Mouse (Mus musculus) fat pad, adult 2 months (tissue): Measurements from ENCODE around the gene Ankrd6.
"Not testable (repeated sequence)": the region's sequence is repeated elsewhere in the genome, so short reads cannot be mapped to it uniquely, and the experiment has no call there.

Source experiments
- DNase-seq: peaks from one replicate; pipeline ENCODE4 v3.0.0-alpha.2; 2011; ENCODE audit warnings: low read depth, low spot score; ENCODE audit errors: extremely low read depth

Gene Ankrd6

DNA sequence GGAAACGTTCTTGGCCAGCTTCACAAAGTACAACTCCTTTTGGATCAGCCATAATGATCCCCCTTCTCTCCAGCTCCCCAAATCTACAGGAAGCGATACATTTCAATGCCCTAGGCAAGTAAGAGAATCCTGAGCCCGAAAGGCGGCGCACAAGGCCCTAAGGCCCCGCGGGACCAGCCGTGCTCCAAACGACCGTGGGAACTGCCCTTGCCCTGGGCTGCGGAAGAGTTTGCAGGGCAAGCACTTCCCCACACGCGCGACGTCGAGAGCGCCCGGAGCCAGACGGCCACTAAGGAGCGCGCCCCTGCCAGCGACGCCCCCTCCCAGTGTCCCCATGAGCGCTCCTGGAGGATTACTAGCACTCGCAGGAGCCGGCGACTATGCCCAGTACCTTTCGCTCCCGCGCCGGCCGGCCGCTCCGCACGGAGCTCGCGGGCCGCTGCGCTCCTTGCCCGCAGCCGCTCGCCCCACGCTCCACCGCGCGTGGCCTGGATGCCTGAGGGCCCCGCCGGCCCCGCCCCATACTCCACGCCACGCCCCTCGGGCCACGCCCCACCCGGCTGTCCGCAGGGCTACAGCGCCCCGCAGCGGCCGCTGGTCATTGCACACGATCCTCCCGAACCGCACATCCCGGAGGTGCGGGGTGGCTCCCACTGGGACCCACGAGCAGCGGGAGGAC, at the start of gene Ankrd6:
Ankrd6 (minus strand) TSS at position 486 of the 679 bp plus-strand sequence.
- DNase-seq, result no peak

DNA sequence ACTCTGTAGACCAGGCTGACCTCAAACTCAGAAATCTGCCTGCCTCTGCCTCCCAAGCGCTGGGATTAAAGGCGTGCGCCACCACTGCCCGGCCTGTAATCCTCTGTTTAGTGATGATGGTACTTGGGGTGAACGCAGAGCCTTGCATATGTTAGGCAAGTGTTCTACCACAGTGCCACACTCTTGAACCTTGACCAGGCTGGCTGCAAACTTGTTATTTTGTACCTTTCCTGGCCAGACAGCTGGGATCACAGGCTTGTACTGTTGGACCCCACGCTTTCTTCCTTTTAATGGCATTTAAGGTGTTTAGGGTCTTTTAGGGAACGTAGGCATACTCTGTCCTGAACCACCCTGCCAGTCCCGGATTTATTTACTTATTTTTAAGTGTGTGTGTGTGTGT, 48.4 kb upstream of the Ankrd6 start:
- no peak for DNase-seq

DNA sequence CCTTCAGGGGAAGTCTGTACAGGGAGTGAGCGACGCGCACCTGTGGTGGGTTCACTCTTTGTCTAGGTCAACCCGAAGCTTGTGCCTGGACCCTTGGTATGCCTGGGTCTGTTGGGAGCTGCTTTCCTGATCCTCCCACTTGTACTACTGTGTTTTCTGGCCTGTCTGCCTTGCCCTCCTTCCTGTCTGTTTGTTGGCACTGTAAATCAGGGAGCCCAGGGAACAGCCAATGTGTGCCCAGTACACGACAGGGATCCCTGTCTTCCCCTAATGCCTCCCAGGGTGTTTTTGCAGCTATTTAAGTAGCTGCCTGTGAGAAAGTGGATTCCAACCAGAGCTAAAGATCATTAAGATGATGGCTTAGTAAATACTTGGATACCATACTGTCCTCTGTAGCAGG, 46.9 kb upstream of the Ankrd6 start:
- no peak for DNase-seq

DNA sequence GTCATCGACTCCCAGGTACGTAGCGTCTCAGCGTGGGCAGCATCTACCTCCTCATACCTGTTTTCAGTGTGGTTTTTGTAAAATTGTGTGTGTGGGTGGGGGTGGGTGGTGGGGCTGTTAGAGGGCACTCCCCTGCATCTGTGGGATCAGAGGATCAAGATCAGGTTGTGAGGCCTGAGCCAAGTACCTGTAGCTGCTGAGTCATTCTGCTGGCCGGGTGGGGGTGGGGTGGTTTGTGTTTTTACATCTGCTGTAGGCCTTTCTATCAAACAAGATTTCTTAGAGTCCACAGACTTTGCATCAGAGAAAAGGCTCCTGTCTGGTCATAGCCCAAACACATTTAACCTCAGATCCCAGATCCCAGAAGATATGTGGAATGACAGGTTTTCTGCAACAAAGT, 45.4 kb upstream of the Ankrd6 start:
- no peak for DNase-seq

DNA sequence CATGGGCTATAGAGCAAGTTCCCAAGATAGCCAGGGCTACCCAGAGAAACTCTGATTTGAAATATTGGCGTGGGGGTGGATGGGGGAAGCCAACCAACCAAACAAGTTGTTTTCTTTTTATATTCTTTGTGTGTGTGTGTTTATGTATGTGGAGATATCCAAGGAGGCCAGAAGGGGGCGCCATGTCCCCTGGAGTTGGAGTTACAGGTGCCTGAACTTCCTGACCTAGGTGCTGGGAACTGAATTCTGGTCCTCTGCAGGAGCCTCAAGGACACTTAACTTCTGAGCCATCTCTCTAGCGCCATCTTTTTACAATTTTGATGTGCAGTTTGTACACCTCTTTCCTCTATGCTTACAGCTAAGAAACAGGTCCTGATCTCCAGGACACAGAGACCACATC, 43.5 kb upstream of the Ankrd6 start:
- no peak for DNase-seq

DNA sequence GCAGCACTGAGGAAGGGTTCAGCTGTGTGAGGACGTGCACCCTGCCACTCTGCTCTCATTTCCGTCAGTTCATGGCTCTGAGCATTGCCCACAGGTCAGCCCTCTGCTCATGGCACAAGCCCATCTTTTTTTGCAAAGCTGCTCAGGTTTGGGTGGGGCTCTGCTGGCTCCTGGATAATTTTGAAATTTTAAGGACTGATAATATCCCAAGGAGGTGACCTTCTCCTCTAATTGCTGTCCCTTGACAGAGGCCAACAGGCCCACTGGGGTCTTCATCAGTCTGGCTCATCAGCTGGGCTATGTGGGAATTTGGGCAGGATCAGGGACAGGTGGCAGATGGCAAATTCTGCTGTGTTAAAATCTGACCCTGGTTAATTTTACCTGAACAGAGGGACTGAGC, 38.7 kb upstream of the Ankrd6 start:
- no peak for DNase-seq

DNA sequence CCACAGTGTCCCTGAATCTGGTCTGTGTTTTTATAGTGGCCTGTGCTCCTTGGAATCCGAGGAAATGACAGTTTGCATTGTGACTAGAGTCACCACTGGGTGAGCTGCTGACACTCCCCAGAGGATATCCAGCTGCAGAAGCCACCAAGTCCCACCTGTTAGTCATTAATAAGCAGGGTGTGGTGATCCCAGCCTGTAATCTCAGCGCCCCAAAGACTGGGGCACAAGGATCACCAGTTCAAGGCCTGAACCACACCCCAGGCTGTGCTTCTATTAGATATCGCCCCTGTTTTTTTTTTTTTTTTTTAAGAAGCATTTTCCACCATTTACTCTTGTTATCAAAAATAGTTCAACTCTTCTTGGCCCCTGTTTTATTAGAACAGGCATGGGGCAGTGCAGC, 36.4 kb upstream of the Ankrd6 start:
- no peak for DNase-seq

DNA sequence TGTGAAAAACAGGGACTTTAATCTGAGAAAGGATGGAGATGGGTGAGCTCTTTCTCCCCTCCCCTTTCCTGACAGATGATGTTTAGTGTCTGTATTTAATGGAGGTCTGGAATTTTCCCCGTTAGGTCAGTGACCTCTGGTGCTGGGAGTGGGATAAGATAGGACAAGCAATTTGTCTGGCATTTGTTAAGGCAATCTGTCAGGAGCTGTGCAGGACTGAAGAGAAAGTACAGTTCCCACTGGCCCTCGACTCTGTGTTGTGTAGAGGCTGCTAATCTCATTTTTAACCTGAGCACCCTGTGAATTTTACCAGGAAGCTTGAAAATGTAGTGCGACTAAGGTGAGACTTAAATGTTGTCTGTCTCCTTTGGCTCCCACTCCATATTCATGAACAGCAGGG, 35.0 kb upstream of the Ankrd6 start:
- no peak for DNase-seq

DNA sequence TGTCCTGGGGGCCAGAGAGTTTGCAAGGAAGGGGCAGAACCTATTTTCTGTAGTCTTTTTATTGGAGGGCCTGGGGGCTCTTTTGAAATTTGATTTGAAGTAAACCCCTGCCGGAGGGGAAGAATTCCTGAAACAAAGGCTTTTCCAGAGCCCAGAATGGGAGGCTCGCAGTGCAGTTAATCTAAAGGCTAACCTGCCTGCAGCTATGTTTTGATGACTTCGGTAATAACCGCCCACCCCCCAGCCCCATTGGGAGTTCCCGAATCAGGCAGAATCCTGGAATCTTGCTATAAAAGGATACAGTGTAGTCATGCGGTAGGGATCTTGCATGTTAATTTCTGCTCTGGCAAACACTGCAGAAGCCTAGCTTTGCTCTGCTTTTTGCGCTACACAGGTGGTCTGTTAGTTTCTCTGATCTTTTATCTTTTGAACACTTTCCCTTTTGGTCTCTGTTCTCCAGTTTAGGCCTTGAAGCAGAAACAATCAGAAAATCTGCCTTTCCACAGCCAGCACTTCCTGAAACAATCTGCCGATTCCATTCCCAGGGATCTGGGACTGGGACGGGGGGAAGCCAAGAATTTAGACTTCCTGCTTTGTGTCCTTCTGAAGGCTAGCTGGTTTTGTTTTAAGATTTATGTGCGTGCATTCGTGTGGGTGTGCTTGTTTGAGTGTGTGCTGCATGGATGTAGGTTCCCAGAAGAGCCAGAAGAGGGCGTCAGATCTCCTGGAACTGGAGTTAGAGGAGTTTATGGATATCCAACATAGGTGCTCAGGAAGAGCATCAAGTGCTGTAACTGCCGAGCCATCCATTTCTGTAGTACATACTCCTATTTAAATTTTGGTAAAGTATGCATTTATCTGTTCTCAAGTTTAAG, 34.4 kb upstream of the Ankrd6 start:
- no peak for DNase-seq

DNA sequence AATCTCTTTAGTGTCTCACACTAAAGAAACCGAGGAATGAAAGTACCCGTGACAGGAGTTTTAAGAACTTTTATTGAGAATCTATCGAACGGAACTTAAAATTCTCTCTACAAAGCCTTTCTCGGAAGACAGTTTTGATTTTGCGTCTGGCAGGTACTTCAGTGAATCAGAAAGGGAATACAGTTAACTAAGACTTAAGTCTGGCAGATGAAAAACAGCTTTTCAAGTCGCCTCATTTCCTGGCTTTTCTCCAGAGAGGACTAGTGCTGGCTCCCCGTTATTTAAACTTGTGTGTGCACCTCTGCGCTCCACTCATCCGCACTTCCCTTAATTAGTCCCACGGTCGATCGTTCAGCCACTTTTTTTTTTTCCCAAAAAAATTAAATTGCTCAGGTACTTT, 33.6 kb upstream of the Ankrd6 start:
- no peak for DNase-seq

DNA sequence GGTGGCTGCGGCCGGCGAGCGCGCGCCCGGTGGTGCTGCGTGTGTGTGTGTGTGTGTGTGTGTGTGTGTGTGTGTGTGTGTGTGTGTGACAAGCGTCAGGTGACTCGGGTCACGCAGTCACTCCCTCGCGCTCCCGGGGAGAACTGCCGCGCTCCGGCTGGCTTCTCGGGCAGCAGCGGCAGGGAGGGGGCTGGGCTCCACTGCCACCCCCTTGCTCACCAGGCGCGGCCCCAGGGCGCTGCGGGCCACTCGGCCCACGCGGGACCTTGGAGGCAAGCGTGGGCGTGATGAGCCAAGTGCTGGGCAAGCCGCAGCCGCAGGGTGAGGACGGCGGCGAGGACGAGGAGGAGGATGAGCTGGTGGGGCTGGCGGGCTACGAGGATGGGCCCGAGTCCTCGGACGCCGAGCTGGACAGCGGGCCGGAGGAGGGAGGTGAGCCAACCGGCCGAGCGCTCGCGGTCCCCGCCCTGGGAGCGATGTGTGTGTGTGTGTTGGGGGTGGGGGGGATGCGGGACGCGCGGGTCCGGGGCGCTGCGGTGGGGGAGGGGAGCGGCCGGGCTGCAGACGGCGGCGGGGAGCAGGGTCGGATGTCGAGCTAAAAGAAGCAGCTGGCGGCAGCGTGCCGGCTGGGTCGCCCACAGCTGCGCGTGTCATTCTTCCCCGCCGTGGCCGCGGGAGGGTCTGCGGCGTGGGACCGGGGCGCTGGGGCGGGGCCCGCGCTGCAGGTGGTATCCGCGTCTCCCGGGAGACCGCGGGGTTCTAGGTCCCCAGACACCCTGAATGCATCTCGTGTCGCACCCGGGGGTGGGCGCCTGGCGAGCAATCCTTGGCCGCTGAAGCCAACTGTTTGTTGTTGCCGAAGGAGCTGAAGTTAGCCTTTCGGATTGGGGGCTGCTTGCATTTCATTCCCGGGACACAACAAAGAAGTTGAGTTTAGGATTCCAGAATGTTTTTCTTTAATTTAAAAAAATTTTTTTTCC, 32.8 kb upstream of the Ankrd6 start:
- DNase-seq, result no peak

DNA sequence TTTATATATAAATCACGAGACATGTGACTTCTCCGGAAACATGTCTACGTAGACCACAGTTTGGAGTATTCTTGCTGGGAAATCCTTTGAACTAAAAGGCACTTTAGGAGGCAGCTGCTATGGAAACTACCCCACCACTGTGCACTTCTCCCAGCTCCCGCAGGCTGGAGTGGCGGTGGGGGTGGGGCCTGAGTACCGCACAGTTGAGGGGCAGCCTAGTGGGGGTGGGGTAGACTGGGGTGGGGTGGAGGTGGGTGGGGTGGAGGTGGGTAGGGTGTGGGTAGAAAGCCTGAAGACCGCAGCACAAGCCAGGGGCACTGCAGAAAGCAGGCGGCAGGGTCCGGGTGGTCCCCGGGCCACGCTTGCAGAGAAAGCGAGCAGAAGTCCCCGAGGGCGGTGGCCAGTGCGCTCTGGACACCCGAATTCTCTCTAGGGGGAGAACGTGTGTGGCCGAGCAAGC, 32.1 kb upstream of the Ankrd6 start, which contains the start of gene Rragd:
Rragd (plus strand) TSS at position 322 of the 460 bp plus-strand sequence.
- DNase-seq, result no peak

DNA sequence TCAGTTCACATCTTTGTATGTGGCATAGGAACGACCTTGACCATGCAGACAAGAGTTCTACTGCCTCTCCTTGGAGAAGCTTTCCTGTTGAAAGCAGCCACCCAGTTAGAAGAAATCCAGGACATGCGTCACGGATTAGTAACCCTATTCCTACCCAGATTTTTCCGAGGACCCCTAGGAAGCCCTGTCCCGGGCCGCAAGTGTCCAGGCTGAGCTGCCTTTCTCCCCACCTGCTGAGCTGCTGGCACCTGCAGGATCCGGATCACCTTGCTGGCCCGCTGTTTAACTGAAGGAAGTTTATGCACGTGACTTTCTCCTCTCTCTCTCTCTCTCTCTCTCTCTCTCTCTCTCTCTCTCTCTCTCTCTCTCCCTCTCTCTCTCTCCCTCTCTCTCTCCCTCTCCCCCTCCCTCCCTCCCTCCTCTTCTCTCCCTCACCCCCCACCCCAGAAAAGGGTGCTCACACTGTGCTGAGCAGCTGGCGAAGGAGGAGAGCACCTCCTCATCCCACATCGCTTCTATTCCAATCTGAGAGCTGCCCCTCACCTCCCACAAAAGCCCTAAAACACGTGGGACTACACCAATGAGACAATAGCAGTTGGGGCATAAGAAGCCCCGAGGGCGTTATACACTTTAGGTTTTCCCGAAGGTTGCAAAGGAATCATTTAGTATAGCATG, 31.5 kb upstream of the Ankrd6 start:
- DNase-seq, result no peak

DNA sequence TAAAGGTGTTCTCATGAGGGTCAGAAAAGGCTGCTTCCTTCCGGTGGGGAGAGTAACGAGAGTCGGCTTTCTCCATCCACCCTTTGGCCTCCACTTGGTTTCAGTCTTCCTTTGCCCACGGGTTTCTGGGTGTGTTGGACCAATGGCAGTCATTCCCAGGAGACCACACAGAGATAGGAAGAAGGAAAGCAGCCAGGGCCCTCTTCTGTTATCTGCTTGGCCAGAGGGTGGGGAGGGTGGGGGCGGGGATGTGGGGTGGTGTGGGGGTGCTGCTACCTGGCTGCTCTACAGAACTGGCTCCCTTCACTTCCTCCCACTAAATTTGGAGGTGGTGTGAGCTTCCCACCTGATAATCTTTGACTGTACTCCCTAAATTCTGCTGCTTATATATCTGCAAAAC, 31.0 kb upstream of the Ankrd6 start:
- DNase-seq, result no peak

DNA sequence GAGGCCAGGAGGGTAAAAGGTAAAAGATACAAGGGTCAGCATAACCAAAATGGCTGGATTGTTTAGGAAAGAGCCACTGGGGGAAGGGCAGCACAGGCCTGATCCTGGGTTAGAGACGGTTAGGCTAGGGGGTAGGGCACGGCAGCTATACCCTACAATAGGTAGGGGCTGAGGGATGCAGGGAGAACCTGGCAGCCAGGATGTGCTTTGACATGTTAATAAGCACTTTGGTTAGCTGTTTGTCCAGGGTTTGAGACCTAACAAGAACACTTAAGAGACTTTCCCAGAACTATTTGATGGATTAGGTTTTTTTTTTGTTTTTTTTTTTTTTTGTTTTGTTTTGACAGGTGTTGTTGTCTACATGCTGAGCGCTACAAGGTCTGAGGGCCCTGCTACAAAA, 29.4 kb upstream of the Ankrd6 start:
- DNase-seq, result no peak

DNA sequence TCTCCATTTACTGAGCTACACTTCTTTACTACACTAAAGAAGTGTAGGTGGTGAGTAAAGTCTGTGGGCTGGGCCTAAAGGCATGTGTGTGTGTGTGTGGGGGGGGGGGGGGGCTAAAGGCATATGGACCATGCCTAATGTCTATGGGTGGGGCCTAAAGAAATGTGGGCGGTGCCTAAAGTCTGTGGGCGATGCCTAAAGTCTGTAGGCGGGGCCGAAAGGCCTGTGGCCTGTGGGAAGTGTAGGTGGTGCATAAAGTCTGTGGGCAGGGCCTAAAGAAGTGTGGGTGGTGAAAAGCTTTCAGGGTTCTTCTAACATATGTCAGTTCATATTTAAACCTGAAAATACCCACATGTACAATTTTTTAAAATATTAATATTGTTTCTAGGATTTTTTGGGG, 26.7 kb upstream of the Ankrd6 start:
- DNase-seq, result no peak

DNA sequence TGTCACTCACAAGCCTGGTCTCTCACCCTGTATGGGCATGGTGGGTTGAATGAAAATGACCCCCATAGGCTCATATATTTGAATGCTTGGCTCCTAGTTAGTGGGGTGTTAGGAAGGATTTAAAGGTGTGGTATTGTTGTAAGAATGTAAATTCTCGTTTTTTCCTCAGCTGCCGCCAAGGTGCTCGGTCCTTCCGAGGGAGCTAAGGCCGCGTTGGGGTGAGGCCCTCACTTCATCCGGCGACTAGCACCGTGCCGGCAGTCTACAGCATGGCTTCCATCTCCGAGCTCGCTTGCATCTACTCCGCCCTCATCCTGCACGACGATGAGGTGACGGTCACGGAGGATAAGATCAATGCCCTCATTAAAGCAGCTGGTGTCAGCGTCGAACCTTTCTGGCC, 14.0 kb upstream of the Ankrd6 start:
- not testable (repeated sequence) for DNase-seq

DNA sequence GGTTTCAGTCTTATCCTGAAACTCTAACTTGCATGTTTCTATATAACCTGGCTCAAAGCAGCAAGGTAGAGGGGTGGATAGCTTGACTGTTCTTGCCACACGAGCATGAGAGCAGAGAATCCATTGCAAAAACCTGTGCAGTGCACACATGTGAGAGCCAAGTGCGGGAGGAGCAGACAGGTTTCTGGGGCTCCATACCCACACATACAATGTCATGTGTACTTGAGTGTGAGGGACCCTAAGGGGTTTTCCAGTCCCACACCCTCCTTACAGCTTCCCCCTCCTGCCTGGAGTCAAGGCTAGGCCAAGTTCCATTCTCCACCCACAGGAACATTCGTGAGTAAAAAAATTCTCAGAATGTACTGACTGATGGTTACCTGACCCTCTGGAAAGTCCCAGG, 10.8 kb upstream of the Ankrd6 start:
- no peak for DNase-seq

DNA sequence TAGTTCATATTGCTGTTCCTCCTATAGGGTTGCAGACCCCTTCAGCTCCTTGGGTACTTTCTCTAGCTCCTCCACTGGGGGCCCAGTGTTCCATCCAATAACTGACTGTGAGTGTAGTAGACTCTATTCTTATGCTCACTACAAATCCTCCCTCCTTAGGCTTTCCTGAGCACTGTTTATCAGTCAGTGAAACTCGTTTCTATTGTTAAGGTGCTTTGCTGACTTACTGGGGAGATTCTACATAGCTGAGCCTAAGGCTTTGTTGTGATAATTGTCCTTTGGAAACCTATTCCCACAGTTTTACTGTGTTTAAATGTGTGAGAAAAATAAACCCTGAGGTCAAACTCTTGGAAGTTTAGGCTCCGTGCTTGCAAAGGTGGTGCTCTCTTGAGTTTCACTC, 5.8 kb upstream of the Ankrd6 start:
- no peak for DNase-seq

DNA sequence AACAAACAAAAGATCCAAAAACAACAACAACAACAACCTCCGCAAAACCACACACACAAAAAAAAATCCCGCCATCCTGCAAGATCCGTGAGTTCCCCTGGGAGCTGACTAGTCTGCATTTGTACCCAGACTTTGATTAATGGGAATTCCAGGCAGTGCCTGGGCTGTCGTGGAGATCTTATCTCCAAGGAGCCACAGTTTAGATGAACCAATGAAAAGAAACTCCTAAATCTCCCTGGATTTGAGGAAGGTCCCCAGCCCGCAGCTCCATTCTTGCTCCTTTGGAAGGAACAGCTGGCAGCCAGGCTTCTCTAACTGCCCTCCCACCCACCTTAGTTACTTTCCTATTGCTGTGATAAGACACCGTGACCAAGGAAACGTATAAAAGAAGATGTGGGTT, 2.0 kb upstream of the Ankrd6 start:
- no peak for DNase-seq
